Mouse (Mus musculus) limb, embryonic 15.5 days (tissue): ENCODE results near the gene Grk5. TPM values are rescaled to one million over a fixed set of nuclear protein-coding genes. Genes with fewer than 3 reads are reported as not detected.
A peak's percentile ranks its signal among the peaks of the same experiment; 100 is the strongest.
"Not testable (repeated sequence)": the region's sequence is repeated elsewhere in the genome, so short reads cannot be mapped to it uniquely, and the experiment has no call there.

Experiments used
- ATAC-seq: fragments of 200-750 bp; cut with Nextera tagmentation; 2 replicates; pipeline ENCODE4 v1.8.0; 2017; ENCODE audit warnings: low read depth, moderate TSS enrichment; ENCODE audit not compliant: insufficient number of reproducible peaks, low FRiP score, low TSS enrichment
- H3K27ac ChIP-seq: fragments of 300-500 bp; sonication (generic); 2 replicates; pipeline ENCODE4 v1.5.1; 2015; ENCODE audit warnings: moderate library complexity, mild to moderate bottlenecking, inconsistent platforms
- H3K27me3 ChIP-seq: fragments of 300-500 bp; sonication (generic); 2 replicates; pipeline ENCODE4 v1.6.1; 2015; ENCODE audit warnings: inconsistent platforms
- H3K36me3 ChIP-seq: fragments of 300-500 bp; sonication (generic); 2 replicates; pipeline ENCODE4 v1.6.1; 2015; ENCODE audit warnings: inconsistent platforms
- H3K4me1 ChIP-seq: fragments of 300-500 bp; sonication (generic); 2 replicates; pipeline ENCODE4 v1.6.1; 2015; ENCODE audit warnings: inconsistent platforms
- H3K4me2 ChIP-seq: fragments of 300-500 bp; sonication (generic); 2 replicates; pipeline ENCODE4 v1.6.1; 2015; ENCODE audit warnings: mild to moderate bottlenecking, inconsistent platforms
- H3K4me3 ChIP-seq: fragments of 300-500 bp; sonication (generic); 2 replicates; pipeline ENCODE4 v1.5.1; 2015; ENCODE audit warnings: mild to moderate bottlenecking, inconsistent platforms
- H3K9ac ChIP-seq: fragments of 300-500 bp; sonication (generic); 2 replicates; pipeline ENCODE4 v1.6.1; 2015; ENCODE audit warnings: inconsistent platforms
- H3K9me3 ChIP-seq: fragments of 300-500 bp; sonication (generic); 2 replicates; pipeline ENCODE4 v1.6.1; 2016; ENCODE audit warnings: inconsistent platforms
- WGBS: fragments of 180-500 bp; shearing (Covaris S2); methylation state at CpG from one replicate; pipeline ENCODE4 v1.1.7; 2015; 5-methylcytosine and 5-hydroxymethylcytosine counted together
- polyA plus RNA-seq: library from polyadenylated mRNA; unstranded; fragments of >200 nt; fragmentation: Nextera tagmentation; extraction: Ambion mirVana; gene quantifications from 2 replicates; pipeline ENCODE4 v1.2.1, GENCODE M21; 2015

Gene Grk5
- polyA plus RNA-seq, result 1.6 and 2.5 TPM in 2 replicates

- no peaks in the 10 kb centered on the region for H3K36me3 ChIP-seq
- peak; percentile 98 for ATAC-seq
- WGBS, result under 1% methylated on average over 55 of the region's 55 CpGs
Observed at GRCm38 (mm10) chr19:60889714-60890315, at the start of gene Grk5. Gene Grk5, plus strand, starts transcription at chr19:60889749.

GRCm38 (mm10) chr19:60843324-60843723 is 46.2 kb upstream of the Grk5 start:
- no peak overlapping the region for H3K9ac ChIP-seq
- H3K9me3 ChIP-seq, result no peaks in the 10 kb centered on the region
- H3K36me3 ChIP-seq, result peaks cover 40% of the 10 kb centered on the region
- H3K4me1 ChIP-seq, result no peaks in the 10 kb centered on the region
- H3K27me3 ChIP-seq, result no peaks in the 10 kb centered on the region
- no peak overlapping the region for H3K4me2 ChIP-seq
- ATAC-seq, result no peak
- no peak overlapping the region for H3K27ac ChIP-seq
- H3K4me3 ChIP-seq, result no peak overlapping the region

More at GRCm38 (mm10) chr19:60889714-60890315, at the start of gene Grk5:
- no peaks in the 10 kb centered on the region for H3K27me3 ChIP-seq
- H3K4me2 ChIP-seq, result peak within 1 kb of the TSS; percentile 66
- peaks cover 12% of the 10 kb centered on the region; the same call in 1 of the 2 replicates for H3K4me1 ChIP-seq
- peak within 1 kb of the TSS; percentile 71 for H3K9ac ChIP-seq
- H3K27ac ChIP-seq, result peak within 1 kb of the TSS; percentile 97
- peak within 1 kb of the TSS; percentile 80 for H3K4me3 ChIP-seq
- no peaks in the 10 kb centered on the region for H3K9me3 ChIP-seq

GRCm38 (mm10) chr19:60845731-60846130 is 43.8 kb upstream of the Grk5 start:
- Histone ChIP-seq H3K27me3 (no peaks in the 10 kb centered on the region), H3K9me3 (no peaks in the 10 kb centered on the region), H3K36me3 (peaks cover 33% of the 10 kb centered on the region), H3K4me2 (no peak overlapping the region), H3K4me3 (no peak overlapping the region), H3K4me1 (no peaks in the 10 kb centered on the region), H3K27ac (no peak overlapping the region), H3K9ac (no peak overlapping the region)
- ATAC-seq, result no peak

GRCm38 (mm10) chr19:60860868-60861700 is 28.5 kb upstream of the Grk5 start, which contains the start of gene Sfxn4:
Gene Sfxn4, minus strand, starts transcription at chr19:60861479.
- 0 out of 2 replicates have a peak, but pooled peaks cover 2% of the 10 kb centered on the region for H3K4me1 ChIP-seq
- H3K4me2 ChIP-seq, result peak within 1 kb of the TSS; percentile 59
- peaks cover 23% of the 10 kb centered on the region for H3K36me3 ChIP-seq
- 4% methylated on average over 30 of the region's 30 CpGs for WGBS
- H3K27me3 ChIP-seq, result no peaks in the 10 kb centered on the region
- H3K9me3 ChIP-seq, result no peaks in the 10 kb centered on the region
- peak; percentile 98 for ATAC-seq
- H3K9ac ChIP-seq, result peak within 1 kb of the TSS; percentile 51
- H3K4me3 ChIP-seq, result peak within 1 kb of the TSS; percentile 60
- H3K27ac ChIP-seq, result peak within 1 kb of the TSS; percentile 86

GRCm38 (mm10) chr19:60866169-60866568 is 23.4 kb upstream of the Grk5 start:
- not testable (repeated sequence) for H3K4me2 ChIP-seq, H3K27ac ChIP-seq, H3K27me3 ChIP-seq, H3K9me3 ChIP-seq, H3K9ac ChIP-seq, H3K4me3 ChIP-seq, H3K4me1 ChIP-seq, ATAC-seq
- WGBS, result 96% methylated on average over 4 of the region's 4 CpGs
- peaks cover 31% of the 10 kb centered on the region for H3K36me3 ChIP-seq

- Histone ChIP-seq H3K4me1 (peaks cover 9% of the 10 kb centered on the region; the same call in 1 of the 2 replicates), H3K27me3 (no peaks in the 10 kb centered on the region), H3K27ac (no peak overlapping the region), H3K4me3 (no peak overlapping the region), H3K4me2 (no peak overlapping the region), H3K36me3 (peaks cover 27% of the 10 kb centered on the region), H3K9ac (no peak overlapping the region), H3K9me3 (no peaks in the 10 kb centered on the region)
- ATAC-seq, result no peak
- 86% methylated on average over 1 of the region's 1 CpGs for WGBS
Observed at GRCm38 (mm10) chr19:60870489-60870888, 19.1 kb upstream of the Grk5 start.

GRCm38 (mm10) chr19:60871366-60871765 is 18.2 kb upstream of the Grk5 start:
- Histone ChIP-seq H3K27me3 (no peaks in the 10 kb centered on the region), H3K27ac (no peak overlapping the region), H3K9me3 (no peaks in the 10 kb centered on the region), H3K36me3 (peaks cover 27% of the 10 kb centered on the region), H3K4me2 (no peak overlapping the region), H3K4me3 (no peak overlapping the region), H3K9ac (no peak overlapping the region), H3K4me1 (peaks cover 9% of the 10 kb centered on the region; the same call in 1 of the 2 replicates)
- WGBS, result 90% methylated on average over 5 of the region's 5 CpGs
- ATAC-seq, result no peak

- Histone ChIP-seq H3K4me3 (no peak overlapping the region), H3K4me2 (no peak overlapping the region), H3K9me3 (no peaks in the 10 kb centered on the region), H3K27ac (no peak overlapping the region), H3K9ac (no peak overlapping the region), H3K36me3 (peaks cover 26% of the 10 kb centered on the region), H3K4me1 (peaks cover 9% of the 10 kb centered on the region; the same call in 1 of the 2 replicates), H3K27me3 (no peaks in the 10 kb centered on the region)
- ATAC-seq, result no peak
- WGBS, result 50% methylated on average over 1 of the region's 1 CpGs
Observed at GRCm38 (mm10) chr19:60872272-60872671, 17.3 kb upstream of the Grk5 start.

GRCm38 (mm10) chr19:60873501-60873900 is 16.0 kb upstream of the Grk5 start:
- H3K36me3 ChIP-seq, result peaks cover 18% of the 10 kb centered on the region
- H3K9ac ChIP-seq, result no peak overlapping the region
- no peaks in the 10 kb centered on the region for H3K27me3 ChIP-seq
- H3K4me2 ChIP-seq, result peak overlapping the region; percentile 53
- no peaks in the 10 kb centered on the region for H3K9me3 ChIP-seq
- H3K4me1 ChIP-seq, result peaks cover 9% of the 10 kb centered on the region; the same call in 1 of the 2 replicates
- no peak for ATAC-seq
- H3K27ac ChIP-seq, result peak overlapping the region; percentile 86; the same call in 1 of the 2 replicates
- H3K4me3 ChIP-seq, result peak overlapping the region; percentile 70
- 22% methylated on average over 4 of the region's 4 CpGs for WGBS

GRCm38 (mm10) chr19:60874064-60874694 is 15.4 kb upstream of the Grk5 start, which contains the start of gene Prdx3:
Gene Prdx3, minus strand, starts transcription at chr19:60874556.
- H3K27me3 ChIP-seq, result no peaks in the 10 kb centered on the region
- 0% methylated on average over 28 of the region's 28 CpGs for WGBS
- H3K36me3 ChIP-seq, result peaks cover 16% of the 10 kb centered on the region
- peak; percentile 98 for ATAC-seq
- H3K9ac ChIP-seq, result peak within 1 kb of the TSS; percentile 57
- H3K9me3 ChIP-seq, result no peaks in the 10 kb centered on the region
- H3K27ac ChIP-seq, result peak within 1 kb of the TSS; percentile 86
- peak within 1 kb of the TSS; percentile 53 for H3K4me2 ChIP-seq
- H3K4me3 ChIP-seq, result peak within 1 kb of the TSS; percentile 70
- peaks cover 9% of the 10 kb centered on the region; the same call in 1 of the 2 replicates for H3K4me1 ChIP-seq

GRCm38 (mm10) chr19:60883129-60883528 is 6.4 kb upstream of the Grk5 start:
- WGBS, result 12% methylated on average over 3 of the region's 3 CpGs
- H3K36me3 ChIP-seq, result no peaks in the 10 kb centered on the region
- no peak overlapping the region for H3K27ac ChIP-seq
- no peak overlapping the region for H3K4me2 ChIP-seq
- no peak overlapping the region for H3K4me3 ChIP-seq
- no peak overlapping the region for H3K9ac ChIP-seq
- H3K9me3 ChIP-seq, result no peaks in the 10 kb centered on the region
- H3K4me1 ChIP-seq, result no peaks in the 10 kb centered on the region
- no peaks in the 10 kb centered on the region for H3K27me3 ChIP-seq
- ATAC-seq, result no peak
